Comparison of ENCODE assay signal across 18 mouse cellular contexts in genomic region chr5:32245385-32245784, GRCm38 (mm10). TPM values are rescaled to one million over a fixed set of nuclear protein-coding genes. Genes with fewer than 3 reads are reported as not detected.
DNase-seq lines count a peak whose midpoint lies in the region; ATAC-seq lines count a peak whose summit lies in the region.
"Had no signal": no experiment of that assay in that cellular context is flagged by ENCODE, and none has a peak within 500 bp of the region (broad histone marks: within the 10 kb centered on the region; RNA-seq: fewer than 3 reads in every experiment).

No protein-coding gene starts in this region.

- peak; percentile 26 for DNase-seq in left cerebral cortex, adult 11 months (ENCODE audit: low spot score)
- no peak for DNase-seq in left cerebral cortex, postnatal 10 days (ENCODE audit: extremely low spot score in 1 of 2, low spot score in 2 of 2)
- peak; percentile 52 to 67 for DNase-seq in frontal cortex, postnatal 36 days (ENCODE audit: low spot score in 2 of 2)
- DNase-seq in left cerebral cortex, postnatal 14 days (ENCODE audit: low spot score in 2 of 2) = peak; percentile 25 to 58
- DNase-seq in right cerebral cortex, postnatal 36 days (ENCODE audit: low spot score in 2 of 2) = peak; percentile 45 to 59
- no peak for DNase-seq in adipocyte (ENCODE audit: low spot score)
- DNase-seq: adrenal gland, adult 2 months; cerebellum, adult 9-11 months; gastrocnemius, postnatal 10 days; heart, adult 18-20 months; heart, postnatal 4 days; retina, postnatal 1 day had no signal

- intact Hi-C loops in left cerebral cortex, postnatal 10 days (cut with DNase I) = no loop called here
- intact Hi-C loops in left cerebral cortex, postnatal 14 days (cut with DNase I) = no loop called here

- no peak for ATAC-seq in inflammation-experienced regulatory T-cells, adult 6 months
- ATAC-seq: forebrain, embryonic 15.5 days; intestine, embryonic 16.5 days; lung, postnatal 0 days had no signal

RNA-seq across cellular contexts. Expression of gene Plb1, which starts 12.9 kb away (rescaled TPM):
- total RNA-seq in left cerebral cortex, postnatal 10 days (2021) = 1 to 10 TPM; 1.8 to 5.2 TPM
- total RNA-seq in left cerebral cortex, postnatal 14 days (2021) = 1 to 10 TPM; 2.7 to 6.3 TPM
- not detected for polyA plus RNA-seq in inflammation-experienced regulatory T-cells, adult 6 months (2017; shearing (Covaris generic))
- total RNA-seq: adrenal gland, adult 2 months; monocyte, adult 5-6 weeks had no signal
- polyA plus RNA-seq: forebrain, embryonic 15.5 days; hindbrain, embryonic 15.5 days had no signal

Comparison
In these comparisons a context has a peak if more than half of its experiments do, and no peak if none do; other contexts are left out.
1. DNase-seq: peak in left cerebral cortex, adult 11 months (single experiment), frontal cortex, postnatal 36 days (2 of 2), left cerebral cortex, postnatal 14 days (2 of 2) and right cerebral cortex, postnatal 36 days (2 of 2); none in left cerebral cortex, postnatal 10 days (0 of 2) and adipocyte (single experiment).